In the genomic region with DNA sequence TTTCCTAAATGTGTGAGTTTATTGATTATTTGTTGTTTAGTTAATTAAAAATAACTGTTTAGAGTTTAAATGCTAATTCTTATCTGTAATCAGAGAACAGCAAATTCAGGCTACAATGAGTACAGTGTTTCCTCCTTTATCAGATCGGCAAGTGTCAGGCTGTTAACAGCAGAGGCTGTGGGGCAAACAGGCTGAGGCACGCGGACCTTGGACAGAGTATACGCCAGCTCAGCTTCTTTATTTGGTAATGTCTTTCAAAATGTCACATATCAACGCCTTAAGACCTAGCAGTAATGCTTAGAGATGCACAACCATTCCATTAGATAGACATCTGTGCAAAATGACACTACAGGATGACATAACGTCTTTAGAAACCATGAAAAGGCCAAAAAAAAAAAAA, we compare ENCODE assay signal across 8 mouse cellular contexts. TPM values are rescaled to one million over a fixed set of nuclear protein-coding genes. Genes with fewer than 3 reads are reported as not detected.
DNase-seq lines count a peak whose midpoint lies in the region; ATAC-seq and TF ChIP-seq lines count a peak whose summit lies in the region.

No protein-coding gene starts in this region.

- no peak for DNase-seq in forebrain, postnatal 0 days
- DNase-seq in lung, postnatal 36 days: peak; percentile 36
- no peak for DNase-seq in lung, postnatal 14 days
- peak; percentile 5 for DNase-seq in induced T-regulatory cell, adult 2 months (ENCODE audit: low read depth)
- DNase-seq in left cerebral cortex, adult 8-10 months (ENCODE audit: low spot score in 2 of 2): no peak
- DNase-seq in adrenal gland, adult (ENCODE audit: inconsistent age in 2 of 2, low spot score in 1 of 2): no peak

- no peaks in the 10 kb centered on the region for H3K36me3 ChIP-seq in forebrain, postnatal 0 days (ENCODE audit: insufficient read depth)
- no peaks in the 10 kb centered on the region for H3K36me3 ChIP-seq in forebrain, embryonic 16.5 days (ENCODE audit: control insufficient read depth, insufficient read depth)
- no peaks in the 10 kb centered on the region for H3K36me3 ChIP-seq in neural tube, embryonic 14.5 days (ENCODE audit: control insufficient read depth, insufficient read depth, low read length)

- no peaks in the 10 kb centered on the region for H3K27me3 ChIP-seq in forebrain, postnatal 0 days (ENCODE audit: insufficient read depth, low read length)
- no peaks in the 10 kb centered on the region for H3K27me3 ChIP-seq in forebrain, embryonic 16.5 days (replicated peaks; ENCODE audit: control insufficient read depth, insufficient read depth, low read length)
- H3K27me3 ChIP-seq in neural tube, embryonic 14.5 days (ENCODE audit: control insufficient read depth, insufficient read depth, low read length): no peaks in the 10 kb centered on the region

- peak overlapping the region; percentile 52; the same call in 1 of the 2 replicates for H3K4me3 ChIP-seq in forebrain, postnatal 0 days (ENCODE audit: low read depth, low read length)
- no peak overlapping the region for H3K4me3 ChIP-seq in forebrain, embryonic 16.5 days (replicated peaks; ENCODE audit: low read length)
- no peak overlapping the region for H3K4me3 ChIP-seq in neural tube, embryonic 14.5 days (ENCODE audit: low read depth, low read length)

- H3K4me1 ChIP-seq in forebrain, postnatal 0 days (ENCODE audit: insufficient read depth): no peaks in the 10 kb centered on the region
- peaks cover 19% of the 10 kb centered on the region for H3K4me1 ChIP-seq in forebrain, embryonic 16.5 days (replicated peaks; ENCODE audit: control insufficient read depth, insufficient read depth, low read length)
- no peaks in the 10 kb centered on the region for H3K4me1 ChIP-seq in neural tube, embryonic 14.5 days (ENCODE audit: control insufficient read depth, insufficient read depth, low read length)

- 53% methylated on average over 6 of the region's 6 CpGs for WGBS in forebrain, postnatal 0 days
- WGBS in forebrain, embryonic 16.5 days: 64% methylated on average over 6 of the region's 6 CpGs
- 72% methylated on average over 6 of the region's 6 CpGs for WGBS in neural tube, embryonic 14.5 days

- TF ChIP-seq CTCF in forebrain, postnatal 0 days (IDR thresholded peaks at IDR 0.05; ENCODE audit: low read depth): no peak

- no peak for ATAC-seq in forebrain, postnatal 0 days
- ATAC-seq in forebrain, embryonic 16.5 days: no peak
- ATAC-seq in neural tube, embryonic 14.5 days (ENCODE audit: low read depth): no peak

- peak overlapping the region; percentile 57; the same call in 1 of the 2 replicates for H3K9ac ChIP-seq in forebrain, postnatal 0 days
- H3K9ac ChIP-seq in forebrain, embryonic 16.5 days (replicated peaks; ENCODE audit: low read depth, low read length): no peak overlapping the region
- H3K9ac ChIP-seq in neural tube, embryonic 14.5 days (replicated peaks; ENCODE audit: low read depth, low read length): no peak overlapping the region

- no peaks in the 10 kb centered on the region for H3K9me3 ChIP-seq in forebrain, postnatal 0 days (ENCODE audit: low read length)
- H3K9me3 ChIP-seq in forebrain, embryonic 16.5 days (ENCODE audit: control insufficient read depth, low read length): no peaks in the 10 kb centered on the region
- no peaks in the 10 kb centered on the region for H3K9me3 ChIP-seq in neural tube, embryonic 14.5 days (ENCODE audit: control insufficient read depth, low read length)

- H3K27ac ChIP-seq in forebrain, postnatal 0 days (ENCODE audit: low read depth, low read length): no peak overlapping the region
- no peak overlapping the region for H3K27ac ChIP-seq in forebrain, embryonic 16.5 days (ENCODE audit: low read length)
- H3K27ac ChIP-seq in neural tube, embryonic 14.5 days (ENCODE audit: low read depth, low read length): no peak overlapping the region

- peak overlapping the region; percentile 93 for H3K4me2 ChIP-seq in forebrain, postnatal 0 days (ENCODE audit: low read depth)
- no peak overlapping the region for H3K4me2 ChIP-seq in forebrain, embryonic 16.5 days (ENCODE audit: low read length)
- H3K4me2 ChIP-seq in neural tube, embryonic 14.5 days (ENCODE audit: low read depth, low read length): peak overlapping the region; percentile 79; the same call in 1 of the 2 replicates

RNA-seq across cellular contexts. Expression of a gene that starts 0.7 kb away (rescaled TPM):
- total RNA-seq in forebrain, postnatal 0 days (2014; rRNA removed): 155 and 184 TPM in 2 replicates
- polyA plus RNA-seq in forebrain, postnatal 0 days (2015; fragmentation: Nextera tagmentation; extraction: Ambion mirVana): 221 and 275 TPM in 2 replicates
- 185 and 210 TPM in 2 replicates for polyA plus RNA-seq in forebrain, embryonic 16.5 days (2015; fragmentation: Nextera tagmentation; extraction: Ambion mirVana)
- 94.0 and 122 TPM in 2 replicates for polyA plus RNA-seq in neural tube, embryonic 14.5 days (2014; fragmentation: Nextera tagmentation; extraction: Ambion mirVana)
- total RNA-seq in left cerebral cortex, adult 8-10 months (2022): 100 to 1,000 TPM; 183 to 219 (median 203) TPM

RNA-seq across cellular contexts. Expression of a gene that starts 18.7 kb away (rescaled TPM):
- total RNA-seq in forebrain, postnatal 0 days (2014; rRNA removed): 1.9 and 2.7 TPM in 2 replicates
- polyA plus RNA-seq in forebrain, postnatal 0 days (2015; fragmentation: Nextera tagmentation; extraction: Ambion mirVana): 2.7 and 3.5 TPM in 2 replicates
- polyA plus RNA-seq in forebrain, embryonic 16.5 days (2015; fragmentation: Nextera tagmentation; extraction: Ambion mirVana): 1.7 and 3.4 TPM in 2 replicates
- polyA plus RNA-seq in neural tube, embryonic 14.5 days (2014; fragmentation: Nextera tagmentation; extraction: Ambion mirVana): 1.4 and 1.8 TPM in 2 replicates
- 1 to 10 TPM; 1.2 to 2.4 (median 1.9) TPM for total RNA-seq in left cerebral cortex, adult 8-10 months (2022)

Comparison
In these comparisons a context has a peak if more than half of its experiments do, and no peak if none do; other contexts are left out.
1. DNase-seq: peak in lung, postnatal 36 days (single experiment) and induced T-regulatory cell, adult 2 months (single experiment); none in forebrain, postnatal 0 days (single experiment), lung, postnatal 14 days (single experiment), left cerebral cortex, adult 8-10 months (0 of 2) and adrenal gland, adult (0 of 2).